Mouse (Mus musculus): ENCODE measurements around the gene Wscd1. TPM values are rescaled to one million over a fixed set of nuclear protein-coding genes. Genes with fewer than 3 reads are reported as not detected.

The Wscd1 gene
- total RNA-seq (2017) = not detected in 2 replicates

GRCm38 (mm10) chr11:71749671-71750070, at the start of gene Wscd1:
TSS of gene Wscd1 (plus strand) at chr11:71749920.
- ATAC-seq (replicated peaks; ENCODE audit: low read depth, poor library complexity, severe bottlenecking) = no peak

GRCm38 (mm10) chr11:71728066-71728465, 21.7 kb upstream of the Wscd1 start:
- ATAC-seq (replicated peaks; ENCODE audit: low read depth, poor library complexity, severe bottlenecking) = peak; percentile 89

- no peak for ATAC-seq (replicated peaks; ENCODE audit: low read depth, poor library complexity, severe bottlenecking)
Observed at GRCm38 (mm10) chr11:71729287-71729686, 20.4 kb upstream of the Wscd1 start.

- ATAC-seq (replicated peaks; ENCODE audit: low read depth, poor library complexity, severe bottlenecking) = no peak
Observed at GRCm38 (mm10) chr11:71733771-71734170, 15.9 kb upstream of the Wscd1 start.

- ATAC-seq (replicated peaks; ENCODE audit: low read depth, poor library complexity, severe bottlenecking) = no peak
Observed at GRCm38 (mm10) chr11:71737106-71737505, 12.6 kb upstream of the Wscd1 start.

GRCm38 (mm10) chr11:71738501-71739045, 11.1 kb upstream of the Wscd1 start:
- ATAC-seq (replicated peaks; ENCODE audit: low read depth, poor library complexity, severe bottlenecking) = no peak

- no peak for ATAC-seq (replicated peaks; ENCODE audit: low read depth, poor library complexity, severe bottlenecking)
Observed at GRCm38 (mm10) chr11:71745875-71746274, 3.8 kb upstream of the Wscd1 start.

- no peak for ATAC-seq (replicated peaks; ENCODE audit: low read depth, poor library complexity, severe bottlenecking)
Observed at GRCm38 (mm10) chr11:71747719-71748118, 2.0 kb upstream of the Wscd1 start.

- no peak for ATAC-seq (replicated peaks; ENCODE audit: low read depth, poor library complexity, severe bottlenecking)
Observed at GRCm38 (mm10) chr11:71750534-71751173, 934 bp downstream of the Wscd1 start.

GRCm38 (mm10) chr11:71751174-71751611, 1.5 kb downstream of the Wscd1 start:
- no peak for ATAC-seq (replicated peaks; ENCODE audit: low read depth, poor library complexity, severe bottlenecking)

GRCm38 (mm10) chr11:71751689-71752088, 2.0 kb downstream of the Wscd1 start:
- no peak for ATAC-seq (replicated peaks; ENCODE audit: low read depth, poor library complexity, severe bottlenecking)

- ATAC-seq (replicated peaks; ENCODE audit: low read depth, poor library complexity, severe bottlenecking) = no peak
Observed at GRCm38 (mm10) chr11:71752626-71753025, 2.9 kb downstream of the Wscd1 start.

GRCm38 (mm10) chr11:71755115-71755514, 5.4 kb downstream of the Wscd1 start:
- no peak for ATAC-seq (replicated peaks; ENCODE audit: low read depth, poor library complexity, severe bottlenecking)

- no peak for ATAC-seq (replicated peaks; ENCODE audit: low read depth, poor library complexity, severe bottlenecking)
Observed at GRCm38 (mm10) chr11:71756325-71756724, 6.6 kb downstream of the Wscd1 start.

- no peak for ATAC-seq (replicated peaks; ENCODE audit: low read depth, poor library complexity, severe bottlenecking)
Observed at GRCm38 (mm10) chr11:71758211-71759110, 8.7 kb downstream of the Wscd1 start.

GRCm38 (mm10) chr11:71760991-71761390, 11.3 kb downstream of the Wscd1 start:
- no peak for ATAC-seq (replicated peaks; ENCODE audit: low read depth, poor library complexity, severe bottlenecking)

GRCm38 (mm10) chr11:71763154-71763553, 13.4 kb downstream of the Wscd1 start:
- ATAC-seq (replicated peaks; ENCODE audit: low read depth, poor library complexity, severe bottlenecking) = no peak

GRCm38 (mm10) chr11:71763651-71764275, 14.0 kb downstream of the Wscd1 start:
- ATAC-seq (replicated peaks; ENCODE audit: low read depth, poor library complexity, severe bottlenecking) = no peak

GRCm38 (mm10) chr11:71764743-71765142, 15.0 kb downstream of the Wscd1 start:
- ATAC-seq (replicated peaks; ENCODE audit: low read depth, poor library complexity, severe bottlenecking) = no peak

GRCm38 (mm10) chr11:71765335-71765734, 15.6 kb downstream of the Wscd1 start:
- ATAC-seq (replicated peaks; ENCODE audit: low read depth, poor library complexity, severe bottlenecking) = no peak

- no peak for ATAC-seq (replicated peaks; ENCODE audit: low read depth, poor library complexity, severe bottlenecking)
Observed at GRCm38 (mm10) chr11:71766380-71766779, 16.7 kb downstream of the Wscd1 start.
